Mouse (Mus musculus): ENCODE measurements around the gene Flt1. TPM values are rescaled to one million over a fixed set of nuclear protein-coding genes. Genes with fewer than 3 reads are reported as not detected.

Gene Flt1
- total RNA-seq, 2 experiments from 2014 or later: 31.7 to 34.7 TPM

- no peak for TF ChIP-seq CTCF (conservative IDR thresholded peaks at IDR 0.05)
- Histone ChIP-seq H3K4me3 (no peak overlapping the region), H3K27ac (no peak overlapping the region)
- DNase-seq (ENCODE audit: low spot score in 2 of 2): no peak
These were observed 46.5 kb downstream of the Flt1 start for GRCm38 (mm10) chr5:147679316-147679715.

GRCm38 (mm10) chr5:147675791-147676190, 50.0 kb downstream of the Flt1 start:
- DNase-seq (ENCODE audit: low spot score in 2 of 2): no peak
- TF ChIP-seq CTCF (conservative IDR thresholded peaks at IDR 0.05): no peak
- H3K27ac ChIP-seq: no peak overlapping the region
- H3K4me3 ChIP-seq: no peak overlapping the region

GRCm38 (mm10) chr5:147671765-147672424, 53.9 kb downstream of the Flt1 start:
- Histone ChIP-seq H3K27ac (peak overlapping the region; percentile 76), H3K4me3 (peak overlapping the region; percentile 34)
- no peak for TF ChIP-seq CTCF (conservative IDR thresholded peaks at IDR 0.05)
- DNase-seq (ENCODE audit: low spot score in 2 of 2): peak; percentile 19 to 46

- Histone ChIP-seq H3K4me3 (no peak overlapping the region), H3K27ac (no peak overlapping the region)
- DNase-seq (ENCODE audit: low spot score in 2 of 2): no peak
- TF ChIP-seq CTCF (conservative IDR thresholded peaks at IDR 0.05): peak; percentile 57
These were observed 57.0 kb downstream of the Flt1 start for GRCm38 (mm10) chr5:147668637-147669344.

- no peak for DNase-seq (ENCODE audit: low spot score in 2 of 2)
- no peak for TF ChIP-seq CTCF (conservative IDR thresholded peaks at IDR 0.05)
- Histone ChIP-seq H3K27ac (no peak overlapping the region), H3K4me3 (no peak overlapping the region)
These were observed 59.9 kb downstream of the Flt1 start for GRCm38 (mm10) chr5:147665946-147666345.

- DNase-seq (ENCODE audit: low spot score in 2 of 2): no peak
- Histone ChIP-seq H3K4me3 (no peak overlapping the region), H3K27ac (no peak overlapping the region)
- no peak for TF ChIP-seq CTCF (conservative IDR thresholded peaks at IDR 0.05)
These were observed 60.4 kb downstream of the Flt1 start for GRCm38 (mm10) chr5:147665381-147665780.

- Histone ChIP-seq H3K4me3 (peak overlapping the region; percentile 13; the same call in 1 of the 2 replicates), H3K27ac (peak overlapping the region; percentile 19; the same call in 1 of the 2 replicates)
- DNase-seq (ENCODE audit: low spot score in 2 of 2): no peak
These were observed 65.9 kb downstream of the Flt1 start for GRCm38 (mm10) chr5:147659909-147660308.

GRCm38 (mm10) chr5:147657882-147658855, 67.6 kb downstream of the Flt1 start:
- no peak for DNase-seq (ENCODE audit: low spot score in 2 of 2)
- H3K27ac ChIP-seq: peak overlapping the region; percentile 8; the same call in 1 of the 2 replicates
- no peak for TF ChIP-seq CTCF (conservative IDR thresholded peaks at IDR 0.05)
- no peak overlapping the region for H3K4me3 ChIP-seq

More at GRCm38 (mm10) chr5:147659909-147660308, 65.9 kb downstream of the Flt1 start:
- TF ChIP-seq CTCF (conservative IDR thresholded peaks at IDR 0.05): no peak

GRCm38 (mm10) chr5:147655761-147656160, 70.0 kb downstream of the Flt1 start:
- DNase-seq (ENCODE audit: low spot score in 2 of 2): no peak
- peak; percentile 63 for TF ChIP-seq CTCF (conservative IDR thresholded peaks at IDR 0.05)

GRCm38 (mm10) chr5:147651233-147651632, 74.6 kb downstream of the Flt1 start:
- no peak for TF ChIP-seq CTCF (conservative IDR thresholded peaks at IDR 0.05)
- H3K27ac ChIP-seq: no peak overlapping the region
- no peak for DNase-seq (ENCODE audit: low spot score in 2 of 2)
- H3K4me3 ChIP-seq: no peak overlapping the region

More at GRCm38 (mm10) chr5:147655761-147656160, 70.0 kb downstream of the Flt1 start:
- H3K27ac ChIP-seq: peak overlapping the region; percentile 43; the same call in 1 of the 2 replicates
- H3K4me3 ChIP-seq: no peak overlapping the region

GRCm38 (mm10) chr5:147646351-147646929, 79.4 kb downstream of the Flt1 start:
- H3K4me3 ChIP-seq: no peak overlapping the region
- DNase-seq (ENCODE audit: low spot score in 2 of 2): no peak
- H3K27ac ChIP-seq: peak overlapping the region; percentile 54
- TF ChIP-seq CTCF (conservative IDR thresholded peaks at IDR 0.05): no peak

GRCm38 (mm10) chr5:147645001-147645645, 80.7 kb downstream of the Flt1 start:
- no peak overlapping the region for H3K4me3 ChIP-seq
- peak overlapping the region; percentile 54; the same call in 1 of the 2 replicates for H3K27ac ChIP-seq
- no peak for TF ChIP-seq CTCF (conservative IDR thresholded peaks at IDR 0.05)
- DNase-seq (ENCODE audit: low spot score in 2 of 2): peak; percentile 39 to 49
